Mouse (Mus musculus): ENCODE data around the gene Smu1. TPM values are rescaled to one million over a fixed set of nuclear protein-coding genes. Genes with fewer than 3 reads are reported as not detected.
"Not testable (repeated sequence)": the region's sequence is repeated elsewhere in the genome, so short reads cannot be mapped to it uniquely, and the experiment has no call there.

Gene Smu1
- 56.5 TPM for polyA plus RNA-seq (2021)

GRCm38 (mm10) chr4:40757780-40758420 lies at the start of gene Smu1:
TSS of gene Smu1 (minus strand) at chr4:40757923.
- DNase-seq (ENCODE audit: low read depth, low spot score) = peak; percentile 59
- POLR2A ChIA-PET = no interaction called here
- TF ChIP-seq CTCF (IDR thresholded peaks at IDR 0.05) = no peak
- CTCF ChIA-PET = interaction anchor here (0.8 to 1.4 kb wide), 3 partner anchors 12 to 28 kb away, joined by 3 read pairs; no protein-coding TSS in a partner anchor
- peaks cover 3% of the 10 kb centered on the region for H3K27me3 ChIP-seq
- in situ Hi-C loops (cut with MboI; ENCODE audit: low pct_unique_long_range_greater_than_20kb) = no loop called here
- peak; percentile 93 for ATAC-seq

- in situ Hi-C loops (cut with MboI; ENCODE audit: low pct_unique_long_range_greater_than_20kb) = no loop called here
- ATAC-seq = no peak
- DNase-seq (ENCODE audit: low read depth, low spot score) = no peak
- CTCF ChIA-PET = no interaction called here
- TF ChIP-seq CTCF (IDR thresholded peaks at IDR 0.05) = no peak
- POLR2A ChIA-PET = no interaction called here
- H3K27me3 ChIP-seq = no peaks in the 10 kb centered on the region
Measured at GRCm38 (mm10) chr4:40807382-40807781, 49.7 kb upstream of the Smu1 start.

GRCm38 (mm10) chr4:40805401-40805800 lies 47.7 kb upstream of the Smu1 start:
- POLR2A ChIA-PET = no interaction called here
- no peak for ATAC-seq
- in situ Hi-C loops (cut with MboI; ENCODE audit: low pct_unique_long_range_greater_than_20kb) = no loop called here

GRCm38 (mm10) chr4:40802787-40803186 lies 45.1 kb upstream of the Smu1 start:
- ATAC-seq (no peak), DNase-seq (ENCODE audit: low read depth, low spot score) (no peak)
- CTCF ChIA-PET = no interaction called here
- POLR2A ChIA-PET = interaction anchor here (0.6 kb wide), 1 partner anchor 22 kb away, joined by 3 read pairs; no protein-coding TSS in a partner anchor
- no peak for TF ChIP-seq CTCF (IDR thresholded peaks at IDR 0.05)
- H3K27me3 ChIP-seq = no peaks in the 10 kb centered on the region
- in situ Hi-C loops (cut with MboI; ENCODE audit: low pct_unique_long_range_greater_than_20kb) = no loop called here

More at GRCm38 (mm10) chr4:40805401-40805800, 47.7 kb upstream of the Smu1 start:
- CTCF ChIA-PET = no interaction called here
- DNase-seq (ENCODE audit: low read depth, low spot score) = no peak
- no peak for TF ChIP-seq CTCF (IDR thresholded peaks at IDR 0.05)
- no peaks in the 10 kb centered on the region for H3K27me3 ChIP-seq

- in situ Hi-C loops (cut with MboI; ENCODE audit: low pct_unique_long_range_greater_than_20kb) = no loop called here
- TF ChIP-seq CTCF (IDR thresholded peaks at IDR 0.05) = no peak
- no peaks in the 10 kb centered on the region for H3K27me3 ChIP-seq
- ChIA-PET CTCF (no interaction called here), POLR2A (no interaction called here)
- no peak for DNase-seq (ENCODE audit: low read depth, low spot score)
- ATAC-seq = no peak
Measured at GRCm38 (mm10) chr4:40801908-40802307, 44.2 kb upstream of the Smu1 start.

GRCm38 (mm10) chr4:40800873-40801272 lies 43.1 kb upstream of the Smu1 start:
- CTCF ChIA-PET = no interaction called here
- in situ Hi-C loops (cut with MboI; ENCODE audit: low pct_unique_long_range_greater_than_20kb) = no loop called here
- no peaks in the 10 kb centered on the region for H3K27me3 ChIP-seq
- DNase-seq (ENCODE audit: low read depth, low spot score) (no peak), ATAC-seq (no peak)
- POLR2A ChIA-PET = no interaction called here
- TF ChIP-seq CTCF (IDR thresholded peaks at IDR 0.05) = no peak

- H3K27me3 ChIP-seq; DNase-seq (ENCODE audit: low read depth, low spot score); ATAC-seq; in situ Hi-C loops (cut with MboI; ENCODE audit: low pct_unique_long_range_greater_than_20kb); POLR2A ChIA-PET: not testable (repeated sequence)
- CTCF ChIA-PET = interaction anchor here (0.8 kb wide), 1 partner anchor 12 kb away, joined by 5 read pairs; no protein-coding TSS in a partner anchor
Measured at GRCm38 (mm10) chr4:40798833-40799555, 41.3 kb upstream of the Smu1 start.

GRCm38 (mm10) chr4:40795761-40796160 lies 38.0 kb upstream of the Smu1 start:
- ATAC-seq (no peak), DNase-seq (ENCODE audit: low read depth, low spot score) (no peak)
- H3K27me3 ChIP-seq = no peaks in the 10 kb centered on the region
- POLR2A ChIA-PET = interaction anchor here (0.6 kb wide), 1 partner anchor 176 kb away, joined by 4 read pairs; no protein-coding TSS in a partner anchor
- CTCF ChIA-PET = no interaction called here
- in situ Hi-C loops (cut with MboI; ENCODE audit: low pct_unique_long_range_greater_than_20kb) = no loop called here
- no peak for TF ChIP-seq CTCF (IDR thresholded peaks at IDR 0.05)

GRCm38 (mm10) chr4:40794320-40794719 lies 36.6 kb upstream of the Smu1 start:
- ChIA-PET CTCF (interaction anchor here (1.2 kb wide), 1 partner anchor 127 kb away, joined by 3 read pairs; no protein-coding TSS in a partner anchor), POLR2A (no interaction called here)
- no peak for DNase-seq (ENCODE audit: low read depth, low spot score)
- no peak for TF ChIP-seq CTCF (IDR thresholded peaks at IDR 0.05)
- H3K27me3 ChIP-seq = no peaks in the 10 kb centered on the region
- in situ Hi-C loops (cut with MboI; ENCODE audit: low pct_unique_long_range_greater_than_20kb) = no loop called here
- ATAC-seq = no peak

GRCm38 (mm10) chr4:40791176-40791575 lies 33.5 kb upstream of the Smu1 start:
- DNase-seq (ENCODE audit: low read depth, low spot score) (no peak), ATAC-seq (no peak)
- no peak for TF ChIP-seq CTCF (IDR thresholded peaks at IDR 0.05)
- ChIA-PET POLR2A (no interaction called here), CTCF (no interaction called here)
- H3K27me3 ChIP-seq = no peaks in the 10 kb centered on the region
- in situ Hi-C loops (cut with MboI; ENCODE audit: low pct_unique_long_range_greater_than_20kb) = no loop called here

- ChIA-PET CTCF (interaction anchor here (1.1 to 1.6 kb wide), 2 partner anchors 13 to 57 kb away, joined by 4 to 5 read pairs; no protein-coding TSS in a partner anchor), POLR2A (no interaction called here)
- in situ Hi-C loops (cut with MboI; ENCODE audit: low pct_unique_long_range_greater_than_20kb) = no loop called here
- DNase-seq (ENCODE audit: low read depth, low spot score) = no peak
- ATAC-seq = no peak
- H3K27me3 ChIP-seq = no peaks in the 10 kb centered on the region
- no peak for TF ChIP-seq CTCF (IDR thresholded peaks at IDR 0.05)
Measured at GRCm38 (mm10) chr4:40786578-40786977, 28.9 kb upstream of the Smu1 start.
